Mouse (Mus musculus): ENCODE measurements at regions not wholly inside any gene's neighbourhood (a gene's known extent, or its start where the extent isn't known, plus 50 kb on each side); places are given as distances from the start of the nearest gene placed in this dataset.

DNA sequence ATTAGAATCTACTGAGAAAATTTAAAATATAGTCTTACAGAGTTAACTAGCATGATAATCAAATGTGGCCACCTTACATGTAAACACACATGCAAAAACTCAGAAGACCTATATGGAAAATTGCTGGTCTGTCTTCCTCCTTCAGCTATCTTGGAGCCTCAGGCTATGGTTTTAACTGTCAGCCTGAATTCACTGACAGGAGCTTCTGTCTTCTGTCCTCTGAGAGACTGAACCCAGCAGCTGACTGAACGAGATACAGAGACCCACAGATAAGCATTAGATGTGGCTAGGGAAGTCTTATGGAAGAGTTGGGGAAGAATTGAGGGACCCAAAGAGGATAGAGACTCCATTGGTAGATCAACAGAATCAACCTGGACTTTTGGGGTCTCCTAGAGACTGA is 360.0 kb upstream of the Meox2 start:
- DNase-seq = no peak

DNA sequence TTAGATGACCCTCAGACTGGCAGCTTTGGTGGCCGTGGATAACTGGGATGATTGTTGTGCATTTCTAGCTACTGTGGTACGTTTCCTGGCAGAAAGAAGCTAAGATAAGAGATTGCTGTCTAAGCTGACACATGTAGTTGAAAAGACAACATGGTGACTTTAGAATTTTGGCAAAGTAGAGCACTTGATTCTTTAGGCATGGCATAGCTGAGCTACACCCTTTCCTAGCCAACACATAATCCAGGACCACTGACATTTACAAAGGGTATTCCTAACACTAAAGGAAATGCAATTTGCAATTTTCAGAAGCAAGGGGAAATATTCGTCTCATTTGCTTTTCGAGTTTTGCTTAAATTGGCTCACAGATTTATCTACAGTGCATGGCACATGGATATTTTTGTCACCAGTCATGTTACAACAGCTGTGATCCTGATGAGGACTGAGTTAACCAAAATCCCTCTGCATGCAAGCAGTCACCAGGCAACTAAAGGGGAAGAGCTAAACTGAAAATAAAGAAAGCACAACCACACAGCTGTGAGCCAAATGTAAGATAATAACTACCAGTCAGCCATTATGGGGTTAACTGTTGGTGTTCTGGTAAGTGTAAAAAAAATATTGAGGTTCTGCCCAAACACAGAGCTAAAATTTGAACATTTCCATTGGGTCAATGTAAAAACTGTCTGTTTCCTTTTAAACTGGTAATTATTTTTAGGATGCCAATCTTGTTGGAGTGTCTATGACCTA is 342.9 kb upstream of the Meox2 start:
- no peak for DNase-seq

DNA sequence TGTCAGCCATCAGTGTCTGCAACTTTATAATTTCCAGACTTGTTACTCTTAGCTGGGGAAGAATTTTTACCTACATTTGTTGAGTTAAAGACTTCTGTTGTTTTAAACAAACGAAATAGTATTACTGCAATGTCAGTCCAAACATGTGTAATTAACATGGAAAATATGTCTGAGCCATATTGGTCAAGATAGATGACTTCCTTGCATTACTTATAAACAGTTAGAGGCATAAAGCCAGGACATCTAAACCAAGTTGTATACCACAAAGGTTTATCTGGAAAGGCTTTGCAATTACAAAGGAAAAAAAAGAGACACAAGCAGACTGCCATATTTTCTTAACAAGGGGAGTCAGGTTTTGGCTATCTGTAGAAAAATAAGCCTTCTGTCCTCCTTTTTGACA is 342.2 kb upstream of the Meox2 start:
- no peak for DNase-seq

DNA sequence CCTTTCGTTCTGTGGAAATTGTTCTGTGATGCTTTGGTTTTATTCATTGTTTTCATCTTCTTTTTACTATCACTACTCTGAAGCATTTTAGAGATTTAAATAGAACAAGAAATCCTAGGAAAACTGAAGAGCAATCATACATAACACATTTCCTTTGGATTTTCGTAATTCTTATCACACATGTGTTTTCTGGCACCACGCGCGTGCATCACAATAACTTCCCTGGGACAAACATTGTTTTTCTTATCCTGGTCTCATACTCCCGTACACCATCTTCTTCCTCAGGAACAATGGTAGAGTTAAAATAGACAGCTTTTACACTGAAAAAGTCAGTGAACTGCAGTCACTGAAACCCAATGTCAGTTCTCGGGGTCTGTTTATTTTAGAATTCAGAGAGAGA is 327.6 kb upstream of the Meox2 start:
- no peak for DNase-seq

DNA sequence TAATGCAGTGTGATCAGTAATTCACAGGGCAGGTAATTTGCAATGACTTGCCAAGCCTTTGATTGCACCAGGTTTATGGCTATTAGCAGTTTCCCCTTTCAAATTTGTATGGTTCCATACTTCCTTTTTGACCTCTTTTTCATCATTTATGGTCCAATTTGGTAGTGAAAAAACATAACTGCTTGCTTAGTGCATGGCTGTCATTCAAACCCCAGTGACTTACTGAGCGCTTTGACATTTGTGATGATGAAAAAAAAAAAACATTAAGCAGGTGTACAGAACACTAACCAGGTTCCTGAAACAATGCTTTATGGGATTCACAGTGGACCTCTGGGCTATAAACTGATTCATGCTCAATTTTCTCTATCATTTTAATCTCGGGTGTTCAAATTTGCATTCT is 317.5 kb upstream of the Meox2 start:
- no peak for DNase-seq

DNA sequence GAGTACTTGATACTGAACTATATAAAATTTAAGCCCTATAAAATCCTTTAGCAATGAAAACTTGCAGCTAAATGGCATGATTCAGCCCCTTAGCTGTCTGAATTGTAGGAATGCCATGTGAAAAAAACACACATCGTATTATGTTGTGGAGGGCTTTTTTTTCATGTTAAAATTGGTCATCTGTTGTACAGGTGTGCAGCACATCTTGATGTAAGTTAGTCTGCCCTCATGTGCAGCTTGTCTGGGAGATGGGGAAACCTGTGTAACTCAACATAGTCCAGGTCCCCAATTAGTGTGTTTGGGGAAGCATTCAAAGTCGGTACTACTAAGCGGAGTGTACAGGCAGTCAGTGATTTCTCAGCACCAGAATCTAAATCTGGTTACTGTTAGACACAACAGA is 316.9 kb upstream of the Meox2 start:
- no peak for DNase-seq

DNA sequence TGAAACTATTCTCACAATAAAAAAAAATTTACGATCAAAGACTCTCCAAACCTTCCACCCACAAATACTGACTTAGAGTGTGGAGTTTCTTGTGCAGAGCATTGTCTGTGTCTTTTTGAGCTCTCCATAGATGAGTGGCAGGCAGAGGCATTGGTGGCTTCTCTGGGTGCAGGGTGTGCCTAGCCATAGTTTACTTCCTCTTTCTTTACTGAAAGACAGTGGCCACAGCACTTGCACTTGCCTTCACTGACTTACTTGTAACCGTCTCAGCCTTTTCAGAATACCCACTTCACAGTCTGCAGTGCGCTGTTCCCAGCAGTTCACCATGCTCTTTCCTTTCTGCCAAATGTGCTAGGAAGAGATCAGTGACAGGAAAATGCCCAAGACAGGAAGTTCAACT is 316.1 kb upstream of the Meox2 start:
- DNase-seq = no peak

DNA sequence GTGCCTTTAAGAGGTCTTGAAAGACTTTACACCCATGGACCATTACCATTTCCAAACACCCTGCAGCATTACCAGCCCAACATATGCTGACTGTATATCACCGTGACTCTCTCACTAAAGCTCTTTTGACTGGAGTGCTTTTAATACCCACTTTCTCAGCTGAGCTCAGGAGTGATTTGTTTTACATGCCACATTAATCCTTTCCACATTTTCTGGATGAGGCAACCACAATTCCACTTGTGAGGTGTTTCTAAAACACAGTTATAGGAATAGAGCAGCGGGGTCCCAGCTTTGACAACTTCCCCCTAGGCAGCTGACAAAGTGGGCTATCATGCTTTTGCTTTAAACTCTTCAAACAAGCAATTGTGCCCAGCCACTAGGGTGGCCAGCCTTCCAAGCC is 314.5 kb upstream of the Meox2 start:
- no peak for DNase-seq

DNA sequence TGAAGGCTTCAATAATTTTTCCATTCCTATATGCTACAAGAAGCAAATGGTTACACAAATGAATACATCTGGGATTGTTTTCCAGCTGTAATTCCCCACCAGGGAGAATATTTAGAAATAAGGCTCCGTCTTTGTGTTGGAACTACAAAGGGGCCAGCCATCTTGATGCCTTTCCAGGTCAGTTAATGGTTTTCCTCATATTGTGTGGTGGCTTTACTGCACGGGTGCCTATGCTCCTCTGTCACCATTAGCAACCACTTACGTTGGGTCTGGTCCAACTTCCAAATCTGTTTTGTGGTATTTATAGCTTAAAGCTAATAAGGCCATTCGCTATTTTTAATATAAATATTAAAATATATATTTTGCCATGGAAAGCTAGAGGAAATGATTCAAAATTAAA is 312.1 kb upstream of the Meox2 start:
- no peak for DNase-seq

DNA sequence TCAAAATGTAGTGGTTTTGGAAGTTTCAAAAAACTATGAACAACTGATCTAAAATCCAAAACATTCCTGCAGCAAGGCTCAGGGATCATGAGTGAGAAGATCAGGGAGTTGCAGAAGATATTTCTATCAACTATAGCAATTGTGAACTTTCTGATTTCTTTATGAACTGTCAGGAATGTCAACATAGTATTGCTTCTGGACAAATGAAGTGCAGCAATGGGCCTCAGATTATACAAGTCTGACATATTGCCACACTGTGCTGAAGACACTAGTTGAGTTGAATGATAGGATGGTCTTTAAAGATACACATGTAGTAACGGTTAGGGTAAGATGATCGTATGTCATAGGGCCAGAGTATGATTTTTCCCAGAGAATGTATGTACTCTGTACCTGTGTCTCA is 290.4 kb upstream of the Meox2 start:
- DNase-seq = no peak

DNA sequence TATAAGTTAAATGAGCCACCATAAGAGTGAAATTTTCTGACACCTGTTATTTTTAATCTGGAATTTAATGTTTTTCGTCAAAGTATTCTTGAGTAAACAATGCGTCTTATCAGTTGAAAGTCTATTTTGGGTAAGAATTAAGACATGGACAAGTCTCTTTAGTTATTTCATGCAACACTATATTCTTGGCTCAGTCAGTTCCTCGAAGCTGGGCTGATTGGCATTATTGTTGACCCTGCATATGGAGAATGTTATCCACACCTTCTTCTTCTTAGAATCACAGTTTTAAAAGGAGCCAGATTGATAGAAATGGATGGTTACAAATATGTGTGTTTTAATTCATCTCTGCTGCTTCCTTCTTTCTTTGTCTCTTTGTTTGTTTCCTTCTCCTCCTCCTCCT is 289.5 kb upstream of the Meox2 start:
- DNase-seq = no peak

DNA sequence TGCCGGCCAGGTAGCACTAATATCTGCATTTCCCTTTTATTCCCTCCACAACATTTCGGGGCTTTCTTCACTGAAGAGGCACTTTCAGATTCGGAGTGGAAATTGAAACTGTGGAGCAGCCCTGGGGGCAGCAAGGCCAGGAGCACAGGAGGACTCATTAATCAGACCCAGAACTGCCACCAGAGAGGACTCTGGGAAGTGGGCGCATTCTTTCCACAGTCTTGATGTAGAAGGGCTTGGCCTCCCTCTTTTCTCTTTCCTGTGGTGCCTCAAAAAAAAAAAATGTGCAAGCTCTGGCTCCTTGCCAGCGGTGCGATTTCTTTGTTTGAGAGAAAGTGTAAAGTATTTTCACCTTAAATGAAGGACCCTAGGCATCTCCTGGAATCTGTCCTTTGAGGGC is 281.6 kb upstream of the Meox2 start:
- no peak for DNase-seq

DNA sequence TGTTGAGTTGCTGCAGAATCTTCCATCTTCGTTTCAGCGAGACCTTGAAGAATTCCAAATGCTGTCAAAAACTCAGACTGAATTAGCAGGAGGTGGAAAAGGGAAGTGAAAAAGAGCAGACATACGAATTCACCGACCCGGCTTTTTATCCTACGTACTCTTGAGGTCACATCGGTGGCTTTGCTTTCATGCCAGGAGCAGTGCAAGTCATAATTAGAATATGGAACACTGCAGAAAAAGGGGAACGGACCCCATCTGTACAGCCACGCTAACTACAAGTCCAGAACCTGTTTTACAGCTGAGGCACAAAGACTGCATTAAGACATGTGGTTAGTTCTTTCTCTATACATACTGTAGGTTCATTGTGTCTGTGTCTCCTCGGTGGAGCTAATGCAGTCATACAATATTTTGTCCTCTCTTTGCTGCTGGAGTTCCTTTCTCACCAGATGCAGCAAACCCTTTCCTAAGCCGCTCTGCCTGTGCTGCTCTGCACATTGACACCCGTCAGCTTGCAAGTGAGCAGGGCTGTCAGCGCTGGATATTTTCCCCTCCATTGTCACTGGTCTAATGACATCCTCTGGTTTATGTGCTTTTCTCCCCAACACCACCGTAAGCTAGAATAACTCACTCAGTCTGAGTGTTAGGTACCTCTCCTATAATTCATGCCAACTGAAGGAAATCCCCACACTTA is 276.9 kb upstream of the Meox2 start:
- DNase-seq = no peak

DNA sequence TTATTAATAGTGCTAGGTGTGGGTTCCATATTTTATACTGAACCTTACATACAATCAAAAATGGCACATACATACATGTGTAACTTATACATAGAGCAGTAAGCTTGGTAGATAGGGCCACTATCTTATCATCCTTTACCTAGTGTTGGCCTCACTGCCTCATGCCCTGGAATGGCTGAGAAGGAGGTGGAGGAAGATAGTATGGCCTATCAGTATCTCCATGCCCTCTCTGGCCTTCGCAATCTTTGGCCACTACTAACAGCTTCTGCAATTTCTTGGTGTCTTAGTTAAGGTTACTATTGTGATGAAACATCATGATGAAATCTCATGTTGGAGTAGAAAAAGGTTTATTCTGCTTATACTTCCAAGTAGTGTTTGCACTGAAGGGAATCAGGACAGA is 265.4 kb upstream of the Meox2 start:
- no peak for DNase-seq

DNA sequence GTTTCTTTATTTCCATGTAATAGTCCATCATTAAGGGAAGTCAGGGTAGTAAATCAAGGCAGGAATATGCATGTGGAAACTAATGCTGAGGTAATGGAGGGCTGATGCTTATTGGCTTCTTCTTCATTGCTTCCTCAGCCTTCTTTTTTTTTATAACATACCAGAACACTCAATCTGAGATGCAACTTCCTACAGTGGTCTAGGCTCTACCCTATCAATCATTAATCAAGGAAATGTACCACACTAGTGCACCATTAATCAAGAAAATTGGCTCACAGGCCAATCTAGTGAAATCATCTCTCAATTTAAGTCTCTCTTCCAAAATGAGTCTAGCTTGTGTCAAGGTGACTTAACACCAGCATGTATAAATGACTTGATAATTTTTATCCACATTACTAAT is 263.2 kb upstream of the Meox2 start:
- DNase-seq = no peak

DNA sequence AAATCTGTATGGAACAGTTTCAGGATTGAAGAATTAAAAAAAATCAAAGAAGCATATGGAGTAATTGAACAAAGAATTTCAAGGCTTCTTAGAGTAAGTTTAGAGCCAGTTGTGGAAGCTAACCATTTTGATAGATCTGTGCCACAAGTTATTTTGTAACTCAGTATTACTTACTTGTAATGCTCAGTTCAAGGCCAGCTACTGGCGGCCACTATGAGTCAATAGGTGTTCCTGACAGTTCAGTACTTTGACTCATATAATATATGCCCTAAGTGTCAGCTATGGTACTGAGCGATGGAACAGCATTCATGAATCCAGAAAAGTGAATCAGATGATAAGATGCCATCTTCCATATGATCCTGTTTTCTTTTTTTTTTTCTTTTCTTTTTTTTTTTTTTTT is 259.3 kb upstream of the Meox2 start:
- no peak for DNase-seq

DNA sequence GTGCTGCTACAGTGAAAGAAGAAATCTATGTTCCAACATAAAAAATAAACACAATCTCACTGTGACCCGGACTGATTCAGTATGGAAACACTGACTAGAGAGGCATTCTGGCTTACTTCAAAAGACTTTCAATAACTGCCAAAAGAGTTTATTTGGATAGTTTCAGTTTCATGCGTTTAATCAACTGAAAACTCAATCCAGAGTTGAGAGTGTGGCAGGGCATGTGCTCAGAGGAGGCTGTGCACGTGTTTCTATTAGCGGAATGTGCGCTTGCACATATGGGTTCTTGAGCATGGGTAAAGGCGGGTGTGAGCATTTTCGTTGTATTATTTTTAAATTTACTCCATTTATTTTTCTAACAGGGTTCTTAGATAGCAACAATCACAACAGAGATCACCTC is 245.2 kb upstream of the Meox2 start:
- no peak for DNase-seq

DNA sequence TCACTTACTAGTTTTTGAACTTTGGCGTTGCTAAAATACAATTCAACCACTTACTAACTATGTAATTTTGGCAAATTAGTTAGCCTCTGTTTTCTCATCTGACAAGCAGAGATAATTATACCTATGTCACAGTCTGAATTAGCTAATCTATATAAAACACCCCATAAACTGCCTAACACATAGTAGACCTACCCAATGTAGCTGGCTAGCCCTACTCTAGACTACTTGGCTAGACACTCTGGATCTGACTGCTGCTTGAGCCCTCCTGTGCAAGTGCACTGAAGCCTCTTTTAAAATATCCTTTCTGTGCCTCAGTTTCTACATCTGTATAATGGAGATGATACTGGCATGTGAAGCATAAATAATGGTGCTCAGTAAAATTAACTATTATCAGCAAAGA is 227.6 kb upstream of the Meox2 start:
- DNase-seq = no peak

DNA sequence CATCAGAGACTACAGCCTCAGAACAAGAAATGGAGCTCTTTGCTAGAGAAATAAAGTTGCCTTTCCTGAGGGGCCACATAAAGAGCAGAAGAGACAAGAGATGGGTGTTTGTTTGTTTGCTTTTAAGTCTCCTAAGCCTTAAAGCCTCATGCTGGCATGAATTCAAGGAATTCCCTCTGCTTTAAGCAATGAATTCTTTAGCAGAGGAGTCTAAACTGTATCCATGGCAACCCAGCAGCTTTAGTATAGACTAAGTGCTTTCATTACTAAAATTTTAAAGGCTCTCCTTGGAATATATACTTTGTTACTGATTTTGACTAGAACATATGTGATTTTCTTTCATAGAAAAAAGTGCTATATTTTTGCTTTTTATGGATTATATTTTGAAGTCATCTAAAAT is 195.0 kb upstream of the Meox2 start:
- DNase-seq = no peak

DNA sequence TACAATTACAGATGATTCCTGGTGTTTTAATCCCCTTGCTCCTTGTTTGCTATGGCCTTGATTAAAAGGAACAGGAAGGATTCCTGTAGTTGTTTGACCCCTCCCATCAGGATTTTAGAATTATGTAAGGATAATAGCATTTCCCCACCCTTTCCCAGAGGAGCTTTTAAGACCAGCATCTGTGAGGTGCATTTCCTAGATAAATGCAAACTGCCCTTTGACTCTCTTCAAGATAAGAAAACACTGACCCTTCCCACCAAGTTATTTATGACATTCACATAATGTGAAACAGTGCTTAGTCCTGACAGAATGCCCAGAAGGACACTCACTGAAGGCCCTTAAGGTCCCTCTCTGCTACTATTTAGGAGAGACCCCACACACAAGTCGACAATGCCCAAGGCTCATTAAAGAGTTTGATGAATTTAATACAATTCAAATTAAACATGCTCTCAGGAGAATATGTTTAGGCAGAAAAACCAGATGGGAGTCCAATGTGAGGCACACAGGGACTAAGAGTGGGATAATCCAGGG is 190.7 kb upstream of the Meox2 start:
- no peak for DNase-seq

DNA sequence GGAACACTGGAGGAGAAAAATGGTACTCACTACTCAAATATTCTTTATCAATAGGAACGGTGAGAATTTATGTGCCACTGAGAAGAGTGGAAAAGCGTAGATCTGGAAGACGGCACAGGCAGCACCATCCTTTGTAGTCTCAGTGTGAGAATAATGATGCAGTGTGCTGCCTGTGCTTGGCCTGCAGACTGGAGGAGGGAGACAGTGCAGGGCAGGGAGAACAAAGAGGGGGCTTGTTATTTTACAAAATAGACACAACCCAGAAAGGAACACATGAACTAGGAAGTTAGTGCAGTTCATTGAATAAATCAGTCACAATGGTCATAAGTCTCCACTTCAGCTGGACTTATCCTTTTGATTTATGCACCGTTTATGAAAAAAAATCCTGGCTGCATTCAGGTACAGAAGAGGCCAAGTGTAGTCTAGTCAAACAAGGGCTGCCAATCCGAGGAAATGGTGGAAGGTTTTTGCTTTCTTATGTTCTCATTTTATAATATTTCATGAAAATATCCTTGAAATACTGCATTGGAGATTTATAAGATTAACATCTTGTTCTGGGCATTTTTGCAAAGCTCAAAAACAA is 190.0 kb upstream of the Meox2 start:
- DNase-seq = no peak

DNA sequence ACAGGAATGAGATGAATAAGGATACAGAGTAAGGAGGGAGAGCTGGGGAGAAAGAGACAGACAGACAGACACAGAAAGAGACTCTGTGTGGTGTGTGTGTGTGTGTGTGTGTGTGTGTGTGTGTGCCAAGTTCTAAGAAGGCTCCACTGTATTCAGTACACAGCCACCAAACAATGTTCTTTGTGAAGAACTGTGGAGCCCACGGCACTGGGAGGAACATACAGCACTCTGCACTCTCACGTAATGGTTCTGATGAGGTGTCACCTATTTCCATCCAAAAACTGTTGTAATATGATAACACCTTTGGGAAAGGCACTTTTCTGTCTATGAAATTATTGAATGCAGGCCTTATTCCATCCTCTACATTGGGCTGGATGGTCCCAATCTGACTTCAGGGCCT is 184.8 kb upstream of the Meox2 start:
- DNase-seq = no peak

DNA sequence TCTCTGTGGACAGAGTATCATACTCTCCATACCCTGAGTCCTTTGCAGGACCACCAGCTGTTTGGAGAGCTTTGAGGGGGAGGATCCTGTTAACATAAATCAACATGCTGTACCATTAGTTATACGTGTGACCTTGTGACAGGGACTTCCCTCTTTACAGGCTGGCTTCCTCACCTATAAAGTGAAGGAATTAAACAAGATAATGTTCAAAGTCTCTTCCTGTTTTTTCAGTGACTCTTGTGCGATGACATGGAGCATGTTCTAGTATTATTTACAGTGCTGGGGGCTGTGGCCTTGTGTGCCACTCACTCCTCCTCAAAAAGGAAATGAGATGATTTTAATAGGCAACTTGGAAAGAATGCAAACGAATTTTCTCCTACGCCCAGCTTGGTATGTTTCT is 182.1 kb upstream of the Meox2 start:
- DNase-seq = no peak

DNA sequence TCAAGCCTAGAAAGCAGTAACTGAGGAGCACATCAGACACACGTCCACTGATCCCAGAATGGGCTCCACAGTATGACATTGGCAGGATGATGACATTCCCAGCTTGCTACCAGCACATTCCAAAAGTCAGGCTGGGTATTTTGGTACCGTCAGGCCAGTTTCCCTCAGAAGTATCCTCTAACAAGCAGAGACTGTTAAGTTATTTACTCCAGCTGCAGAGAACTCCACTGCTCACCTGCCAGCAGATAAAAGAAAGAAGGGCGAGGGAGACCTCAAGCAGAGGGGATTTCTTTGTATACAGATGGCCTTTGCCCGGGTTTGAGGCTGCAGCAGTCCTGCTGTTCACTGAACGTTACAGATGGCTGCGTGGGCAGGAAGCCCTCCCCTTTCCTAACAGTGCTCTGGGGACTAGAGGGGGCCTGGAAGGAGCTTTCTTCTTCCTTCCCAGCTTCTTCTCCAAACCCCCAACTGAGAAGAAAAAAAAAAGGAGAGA is 175.2 kb upstream of the Meox2 start:
- peak in 1 of 2 experiments; percentile 23 for DNase-seq

Measured in lung, postnatal 4 days (tissue).